Mouse (Mus musculus) heart, postnatal 36 days (tissue): Measurements from ENCODE around the gene Atp13a1. TPM values are rescaled to one million over a fixed set of nuclear protein-coding genes. Genes with fewer than 3 reads are reported as not detected.

Source experiments
- DNase-seq, 2 experiments: peaks; one replicate each; pipeline ENCODE4 v3.0.0; 2021 to 2022
- intact Hi-C: fragments of 180-260 bp; cut with DNase I; formaldehyde crosslinking; loops from one replicate; pipeline ENCODE4 v1.15.1; 2025
- total RNA-seq, 2 experiments: library from RNA; stranded (reverse); gene quantifications; 2 replicates each; pipeline ENCODE4 v1.2.3; 2021

Gene Atp13a1
- total RNA-seq, 2 experiments from 2014 or later: 14.1 to 14.4 TPM

DNA sequence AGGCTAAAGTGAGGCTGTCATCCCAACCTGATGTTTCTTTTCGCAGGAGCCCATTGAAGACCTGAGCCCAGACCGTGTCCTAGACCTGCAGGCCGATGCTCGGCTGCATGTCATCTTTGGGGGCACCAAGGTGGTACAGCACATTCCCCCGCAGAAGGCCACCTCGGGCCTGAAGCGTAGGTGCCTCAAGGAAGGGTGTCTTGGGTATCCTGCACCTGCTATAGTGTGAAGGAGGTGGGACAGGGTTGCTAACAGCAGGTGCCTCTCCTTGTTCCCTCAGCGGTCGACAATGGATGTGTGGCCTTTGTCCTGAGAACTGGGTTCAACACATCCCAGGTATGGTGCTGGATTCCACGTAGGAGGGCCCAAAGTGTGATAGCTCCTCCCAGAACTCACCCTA lies 6.7 kb downstream of the Atp13a1 start:
- intact Hi-C loops: no loop called here
- DNase-seq: peak in 1 of 2 experiments; percentile 0

DNA sequence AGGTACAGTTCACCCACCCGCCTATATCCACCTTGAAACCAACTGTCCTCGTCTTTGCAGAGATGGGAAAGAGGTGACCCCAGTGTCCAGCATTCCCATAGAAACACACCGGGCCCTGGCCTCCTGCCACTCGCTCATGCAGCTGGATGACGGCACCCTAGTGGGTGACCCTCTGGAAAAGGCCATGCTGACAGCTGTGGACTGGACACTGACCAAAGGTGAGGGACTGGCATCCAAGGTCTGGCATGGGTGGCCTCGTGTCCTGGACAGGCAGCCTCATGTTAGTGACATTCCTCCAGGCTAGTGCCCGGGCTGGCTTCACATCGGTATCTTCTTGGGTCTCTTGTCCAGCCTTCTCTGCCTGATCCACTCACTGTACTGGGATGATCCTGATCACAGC lies 8.3 kb downstream of the Atp13a1 start:
- DNase-seq: peak in 1 of 2 experiments; percentile 1
- intact Hi-C loops: no loop called here

DNA sequence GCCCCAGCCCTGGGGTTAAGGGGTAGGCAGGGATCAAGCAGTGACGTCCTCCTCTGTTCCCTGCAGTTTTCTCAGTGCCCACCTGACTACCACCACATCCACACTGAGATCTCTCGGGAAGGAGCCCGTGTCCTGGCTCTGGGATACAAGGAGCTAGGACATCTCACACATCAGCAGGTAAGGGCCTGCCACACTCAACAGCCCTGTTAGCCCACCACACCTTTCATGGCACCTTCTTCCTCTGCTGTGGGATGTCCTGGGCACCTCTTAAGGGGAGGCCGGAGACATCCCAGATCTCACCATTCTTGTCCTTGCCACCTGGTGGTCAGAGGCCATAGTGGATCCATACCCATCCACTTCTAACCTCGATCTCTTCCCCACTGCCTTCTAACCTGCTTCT lies 9.0 kb downstream of the Atp13a1 start:
- intact Hi-C loops: no loop called here
- DNase-seq: peak in 1 of 2 experiments; percentile 1

DNA sequence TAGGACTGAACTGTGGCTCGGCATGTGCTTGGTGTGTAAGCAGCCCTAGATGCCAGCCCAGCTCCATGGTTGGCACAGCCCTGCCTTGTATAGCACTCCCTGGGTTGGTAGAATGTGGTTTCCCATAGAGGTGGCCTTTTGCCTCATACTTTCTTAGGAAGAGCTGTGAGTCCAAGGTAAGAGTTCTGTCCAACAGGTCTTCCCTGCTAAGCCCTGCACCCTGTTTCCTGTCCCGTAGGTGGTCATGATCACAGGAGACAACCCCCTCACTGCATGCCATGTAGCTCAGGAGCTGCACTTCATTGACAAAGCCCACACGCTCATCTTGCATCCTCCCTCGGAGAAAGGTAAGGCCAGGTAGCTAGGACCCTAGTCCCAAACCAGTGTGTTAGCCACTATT lies 10.8 kb downstream of the Atp13a1 start:
- intact Hi-C loops: no loop called here
- peak in 1 of 2 experiments; percentile 1 for DNase-seq

DNA sequence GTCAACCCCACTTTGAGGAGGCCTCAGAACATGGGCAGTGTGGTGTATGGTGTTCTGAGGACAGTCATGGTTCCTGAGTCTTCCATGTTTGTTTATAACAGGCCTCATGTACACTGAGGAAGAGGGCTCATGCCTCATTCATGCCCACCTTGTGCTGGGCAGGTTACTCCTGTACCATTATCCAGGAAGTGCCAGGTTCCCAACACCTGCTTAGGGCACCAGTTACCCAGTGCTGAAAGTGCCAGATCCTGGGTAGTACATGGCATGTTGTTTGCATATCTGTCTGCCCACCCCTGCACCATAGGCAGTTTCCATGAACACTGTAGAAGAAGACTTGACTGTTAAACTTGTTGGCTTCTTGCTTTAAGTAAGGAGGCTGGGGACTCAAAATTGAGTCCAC lies 11.3 kb downstream of the Atp13a1 start:
- intact Hi-C loops: no loop called here
- DNase-seq: peak in 1 of 2 experiments; percentile 1

DNA sequence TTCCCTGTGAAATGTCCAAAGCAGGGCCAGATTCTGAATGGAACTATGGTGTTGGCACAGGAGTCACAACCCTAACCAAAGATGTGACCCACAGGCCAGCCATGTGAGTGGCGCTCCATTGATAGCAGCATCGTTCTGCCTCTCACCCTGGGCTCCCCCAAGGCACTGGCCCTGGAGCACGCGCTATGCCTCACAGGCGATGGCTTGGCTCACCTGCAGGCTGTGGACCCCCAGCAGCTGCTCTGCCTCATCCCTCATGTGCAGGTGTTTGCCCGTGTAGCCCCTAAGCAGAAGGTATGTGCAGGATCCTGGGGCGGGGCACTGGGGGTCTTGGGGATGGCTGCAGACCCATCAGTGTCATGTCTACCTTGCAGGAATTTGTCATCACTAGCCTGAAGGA lies 12.4 kb downstream of the Atp13a1 start:
- peak in 1 of 2 experiments; percentile 1 for DNase-seq
- intact Hi-C loops: no loop called here

DNA sequence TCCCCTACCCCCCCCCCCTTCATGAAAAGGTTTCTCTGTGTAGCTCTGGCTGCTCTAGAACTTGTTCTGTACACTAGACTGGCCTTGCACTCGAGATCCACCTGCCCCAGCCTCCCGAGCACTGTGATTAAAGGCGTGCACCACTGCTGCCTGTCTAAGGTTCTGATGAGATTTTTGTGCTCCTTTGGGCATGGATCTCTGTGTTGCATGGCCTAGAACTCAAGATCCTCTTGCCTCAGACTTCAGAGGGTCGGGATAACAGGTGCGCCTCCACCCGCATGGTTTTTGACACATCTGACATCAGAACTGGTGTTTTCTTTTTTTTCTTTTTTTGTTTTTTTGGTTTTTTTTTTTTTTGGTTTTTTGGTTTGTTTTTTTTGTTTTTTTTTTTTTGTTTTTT lies 13.6 kb downstream of the Atp13a1 start:
- intact Hi-C loops: no loop called here
- no peak for DNase-seq

DNA sequence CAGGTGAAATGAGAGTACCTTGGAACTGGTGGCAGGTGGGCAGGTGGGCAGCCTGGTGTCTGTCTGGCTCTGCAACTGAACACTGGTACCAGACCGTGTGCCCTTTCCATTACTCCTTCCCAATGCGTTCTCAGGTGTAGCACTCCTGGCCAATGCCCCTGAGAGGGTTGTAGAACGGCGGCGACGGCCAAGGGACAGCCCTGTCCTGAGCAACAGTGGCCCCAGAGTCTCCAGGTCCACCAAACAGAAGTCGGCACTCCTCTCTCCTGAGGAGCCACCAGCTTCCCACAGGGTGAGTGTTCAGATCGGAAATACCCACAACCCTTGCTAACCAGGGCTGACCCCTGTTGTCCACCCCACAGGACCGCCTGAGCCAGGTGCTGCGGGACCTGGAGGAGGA lies 14.1 kb downstream of the Atp13a1 start:
- peak in 1 of 2 experiments; percentile 1 for DNase-seq
- intact Hi-C loops: no loop called here

DNA sequence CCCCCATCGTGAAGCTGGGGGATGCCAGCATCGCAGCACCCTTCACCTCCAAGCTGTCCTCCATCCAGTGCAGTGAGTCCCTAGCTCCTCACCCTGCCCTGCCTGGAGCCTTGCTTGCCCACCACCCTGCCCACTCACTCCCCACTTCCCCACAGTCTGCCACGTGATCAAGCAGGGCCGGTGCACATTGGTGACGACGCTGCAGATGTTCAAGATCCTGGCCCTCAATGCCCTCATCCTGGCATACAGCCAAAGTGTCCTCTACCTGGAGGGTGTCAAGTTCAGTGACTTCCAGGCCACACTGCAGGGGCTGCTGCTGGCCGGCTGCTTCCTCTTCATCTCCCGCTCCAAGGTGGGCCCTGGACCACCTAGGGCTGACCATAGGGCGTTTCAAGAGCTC lies 14.5 kb downstream of the Atp13a1 start:
- intact Hi-C loops: no loop called here
- DNase-seq: peak in 1 of 2 experiments; percentile 1

DNA sequence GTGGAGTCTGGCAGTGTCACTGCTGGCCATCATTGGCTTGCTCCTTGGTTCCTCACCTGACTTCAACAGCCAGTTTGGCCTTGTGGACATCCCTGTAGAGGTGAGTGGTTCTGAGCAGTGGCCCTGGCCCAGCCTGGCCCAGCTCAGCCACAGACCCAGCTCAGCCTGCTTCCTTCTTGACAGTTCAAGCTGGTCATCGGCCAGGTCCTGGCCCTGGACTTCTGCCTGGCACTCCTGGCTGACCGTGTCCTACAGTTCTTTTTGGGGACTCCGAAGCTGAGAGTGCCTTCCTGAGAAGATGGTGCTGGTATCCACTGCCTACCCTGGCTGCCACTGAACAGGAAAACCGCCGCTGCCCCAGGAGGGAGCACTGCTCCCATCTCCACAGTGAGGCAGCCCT lies 16.3 kb downstream of the Atp13a1 start:
- no peak for DNase-seq
- intact Hi-C loops: no loop called here

DNA sequence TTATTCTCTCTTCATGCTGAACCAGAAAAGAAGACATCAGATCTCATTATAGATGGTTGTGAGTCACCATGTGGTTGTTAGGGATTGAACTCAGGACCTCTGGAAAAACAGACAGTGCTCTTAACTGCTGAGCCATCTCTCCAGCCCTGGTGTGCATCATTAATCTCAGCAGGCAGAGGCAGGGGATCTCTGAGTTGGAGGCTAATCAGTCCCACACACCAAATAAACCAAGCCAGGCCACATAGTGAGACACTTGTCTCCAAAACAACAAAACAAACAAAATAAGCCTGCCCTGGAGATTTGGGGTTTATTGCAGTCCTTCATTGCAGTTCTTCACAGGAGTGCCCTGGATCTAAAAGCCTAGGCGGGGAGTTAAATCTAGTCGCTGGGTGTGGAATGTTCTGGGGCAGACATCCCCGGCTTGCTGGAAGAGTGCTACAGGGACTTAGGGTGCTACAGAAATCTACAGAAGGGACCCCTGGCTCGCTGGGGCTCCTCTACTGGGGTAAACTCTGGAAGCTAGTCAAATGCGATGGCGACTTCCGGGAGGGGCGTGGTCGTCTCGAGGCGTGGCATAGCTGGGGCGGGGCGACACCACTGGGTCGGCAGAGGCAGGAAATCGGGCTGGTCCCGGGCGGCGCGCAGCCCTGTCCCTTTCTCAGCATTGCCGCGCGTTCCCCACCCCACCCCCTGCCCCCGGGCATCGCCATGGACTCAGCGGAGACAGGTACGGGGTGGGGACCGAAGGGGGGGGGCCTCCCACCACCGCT lies 17.3 kb downstream of the Atp13a1 start, which contains the start of gene Gmip:
Gene Gmip (plus strand): TSS at position 586 of the 770 bp plus-strand sequence.
- peak; percentile 81 to 84 for DNase-seq

DNA sequence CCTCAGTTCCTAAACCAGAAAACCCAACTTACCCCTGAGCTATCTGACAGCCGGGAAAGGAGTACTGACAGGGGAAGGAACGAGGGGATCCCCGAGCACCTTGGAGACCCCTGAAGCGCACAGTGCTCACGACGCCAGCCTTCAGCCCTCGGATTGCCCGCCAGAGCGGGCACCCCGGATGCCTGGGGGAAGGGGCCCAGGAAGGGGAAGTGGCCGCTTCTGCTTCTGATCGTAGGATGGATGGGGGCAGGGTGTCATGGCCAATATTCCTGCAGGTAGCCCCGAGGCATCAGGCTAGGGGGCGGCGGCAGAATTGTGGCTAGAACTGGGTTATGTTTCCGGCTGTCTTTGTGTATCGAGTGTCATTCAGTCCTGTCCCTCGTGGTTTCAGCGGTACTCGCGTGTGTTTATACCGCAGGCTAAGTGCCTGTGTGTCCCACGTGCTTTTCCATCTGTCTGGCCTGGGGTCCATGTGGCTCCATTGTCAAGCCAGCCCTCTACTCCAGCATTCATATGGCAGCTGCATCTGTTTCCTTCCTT lies 18.0 kb downstream of the Atp13a1 start:
- intact Hi-C loops: no loop called here
- DNase-seq: no peak

More for the DNA sequence above, 17.3 kb downstream of the Atp13a1 start, which contains the start of gene Gmip:
- intact Hi-C loops: no loop called here

DNA sequence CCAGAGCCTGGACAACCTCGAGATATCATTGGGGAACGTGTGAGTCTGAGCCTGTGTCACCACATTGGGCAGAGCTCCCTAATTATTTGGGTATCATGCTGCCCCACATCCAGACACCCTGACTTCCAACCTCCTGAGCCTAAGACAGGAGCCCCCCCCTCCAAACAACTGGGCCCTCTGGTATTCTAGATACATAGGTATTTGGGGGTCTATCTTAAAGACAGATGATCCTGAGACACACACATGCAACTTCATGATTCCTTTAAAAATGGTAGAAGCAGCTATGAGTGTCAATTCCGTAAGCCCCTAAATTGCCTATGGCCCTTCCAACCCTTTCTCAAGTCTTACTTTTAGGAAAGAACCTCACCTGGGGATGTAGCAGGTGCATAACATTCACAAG lies 18.9 kb downstream of the Atp13a1 start:
- no peak for DNase-seq
- intact Hi-C loops: no loop called here

DNA sequence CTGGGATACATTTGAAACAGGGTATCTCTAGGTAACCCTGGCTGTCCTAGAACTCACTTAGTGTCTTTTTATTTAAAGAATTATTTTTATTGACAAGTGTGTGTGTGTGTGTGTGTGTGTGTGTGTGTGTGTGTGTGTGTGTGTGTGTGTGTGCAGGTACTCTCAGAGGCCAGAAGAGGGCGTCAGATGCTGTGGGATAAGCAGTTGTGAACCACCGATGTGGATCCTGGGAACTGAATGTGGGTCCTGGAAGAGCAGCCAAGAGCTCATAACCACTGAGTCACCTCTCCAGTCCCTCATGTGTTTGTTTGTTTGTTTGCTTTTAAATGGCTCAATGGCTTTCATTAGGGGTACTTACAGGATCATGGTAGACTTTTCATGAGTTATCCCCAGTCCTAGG lies 23.9 kb downstream of the Atp13a1 start:
- intact Hi-C loops: no loop called here
- no peak for DNase-seq

DNA sequence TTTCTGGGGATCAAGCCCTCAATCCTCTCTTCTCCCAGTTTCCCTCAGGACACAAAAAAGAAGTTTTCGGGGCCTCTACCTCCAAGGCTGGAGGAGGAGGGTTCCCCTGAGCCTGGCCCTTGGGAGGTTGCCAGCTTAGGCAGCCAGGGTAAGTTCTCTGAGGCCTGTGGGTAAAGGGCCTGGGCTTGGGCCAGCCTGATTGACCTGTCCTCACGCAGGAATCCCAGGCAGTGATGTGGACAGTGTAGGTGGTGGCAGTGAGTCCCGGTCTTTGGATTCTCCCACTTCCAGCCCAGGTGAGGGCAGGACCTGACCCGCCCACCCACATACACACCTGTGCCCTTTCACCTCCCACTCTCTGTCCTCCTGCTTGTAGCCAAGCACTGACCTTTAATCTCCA lies 24.4 kb downstream of the Atp13a1 start:
- intact Hi-C loops: no loop called here
- no peak for DNase-seq

DNA sequence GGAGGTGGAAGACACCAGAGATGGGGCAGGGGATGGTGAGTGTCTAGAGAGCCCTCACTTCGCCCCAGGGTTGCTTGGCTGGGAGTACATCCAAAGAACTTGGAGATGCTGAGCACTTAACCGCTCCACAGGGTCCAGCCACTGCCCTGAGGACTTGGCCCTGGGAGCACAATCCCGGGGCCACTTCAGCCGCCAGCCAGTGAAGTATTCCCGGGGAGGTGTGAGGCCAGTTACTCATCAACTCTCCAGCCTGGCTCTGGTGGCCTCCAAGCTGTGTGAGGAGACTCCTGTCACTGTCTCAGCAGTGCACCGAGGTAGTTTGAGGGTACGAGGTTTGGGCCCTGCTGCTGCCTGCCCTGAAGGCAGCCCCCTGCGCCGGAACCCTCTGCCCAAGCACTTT lies 29.5 kb downstream of the Atp13a1 start:
- intact Hi-C loops: no loop called here
- no peak for DNase-seq

DNA sequence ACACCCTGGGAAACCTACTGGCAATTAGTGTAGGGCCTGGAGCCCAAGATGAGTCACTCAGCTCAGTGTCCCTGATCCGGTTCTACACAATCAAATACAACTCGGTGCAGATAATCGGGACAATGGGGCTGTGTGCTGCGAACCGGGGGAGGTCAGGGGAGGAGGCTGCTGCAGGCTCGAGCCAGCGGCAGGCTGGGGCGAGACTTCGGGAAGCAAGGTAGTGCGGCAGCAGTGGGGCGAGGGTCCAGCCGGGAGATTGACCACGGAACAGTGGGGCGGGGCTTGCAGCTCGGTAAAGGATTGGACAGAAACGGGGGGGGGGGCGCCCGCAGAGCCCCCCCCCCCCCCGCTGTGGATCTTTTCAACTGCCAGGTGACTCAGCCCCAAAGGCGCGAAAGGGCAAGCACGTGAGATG lies 31.0 kb downstream of the Atp13a1 start:
- intact Hi-C loops: no loop called here
- DNase-seq: no peak

DNA sequence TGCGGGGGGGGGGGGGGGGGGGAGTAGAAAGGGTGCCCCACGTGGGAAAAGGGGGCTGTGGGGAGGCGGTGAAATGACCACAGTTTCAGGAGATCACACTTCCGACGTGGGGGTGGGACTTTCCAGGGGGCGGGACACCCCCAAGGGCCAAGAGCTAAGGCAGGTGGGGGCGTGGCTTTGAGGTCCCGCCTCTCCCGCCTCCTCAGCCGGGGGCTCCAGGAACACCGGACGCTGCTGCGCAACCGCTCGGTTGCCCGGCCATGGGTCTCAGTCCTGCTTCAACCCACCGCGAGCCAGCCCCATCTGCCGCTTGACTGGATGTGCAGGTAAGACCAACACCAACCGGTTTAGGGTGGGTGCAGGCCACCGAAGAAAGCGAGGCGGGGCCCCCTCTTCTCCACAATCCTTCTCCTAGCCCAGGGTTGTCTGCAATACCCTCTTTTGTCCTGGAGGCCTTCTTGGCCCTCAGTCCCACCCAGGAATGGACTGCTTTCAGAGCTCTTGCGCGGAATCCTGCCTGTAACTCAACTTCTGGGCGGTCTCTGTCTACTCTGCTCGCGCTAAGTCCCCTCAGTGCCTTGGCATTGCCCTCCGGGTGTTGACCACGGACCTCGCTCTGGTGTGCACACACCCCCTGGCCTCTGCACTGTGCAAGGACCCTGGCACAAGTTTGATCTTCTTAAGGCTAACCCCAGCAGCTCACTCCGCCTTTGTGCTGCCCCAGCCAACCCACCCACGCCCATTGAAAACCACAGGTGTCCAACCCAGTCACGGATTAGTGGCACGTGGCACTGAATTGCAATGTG lies 31.6 kb downstream of the Atp13a1 start, which contains the start of gene Lpar2:
Gene Lpar2 (plus strand): TSS at position 44 of the 806 bp plus-strand sequence.
- peak in 1 of 2 experiments; percentile 37 for DNase-seq
- intact Hi-C loops: no loop called here

DNA sequence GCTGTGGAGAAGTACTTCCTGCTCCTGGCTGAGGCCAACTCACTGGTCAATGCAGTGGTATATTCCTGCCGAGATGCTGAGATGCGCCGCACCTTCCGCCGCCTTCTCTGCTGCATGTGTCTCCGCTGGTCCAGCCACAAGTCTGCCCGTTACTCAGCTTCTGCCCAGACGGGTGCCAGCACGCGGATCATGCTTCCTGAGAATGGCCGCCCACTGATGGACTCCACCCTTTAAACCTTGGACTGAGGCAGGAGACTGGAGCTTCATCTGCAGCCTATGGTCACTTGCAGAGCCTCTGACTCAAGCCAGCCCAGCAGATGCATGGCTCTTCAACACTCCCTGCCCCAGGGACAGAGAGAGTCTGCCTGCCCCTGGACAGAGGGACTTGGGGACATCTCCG lies 35.4 kb downstream of the Atp13a1 start:
- intact Hi-C loops: no loop called here
- DNase-seq: no peak

DNA sequence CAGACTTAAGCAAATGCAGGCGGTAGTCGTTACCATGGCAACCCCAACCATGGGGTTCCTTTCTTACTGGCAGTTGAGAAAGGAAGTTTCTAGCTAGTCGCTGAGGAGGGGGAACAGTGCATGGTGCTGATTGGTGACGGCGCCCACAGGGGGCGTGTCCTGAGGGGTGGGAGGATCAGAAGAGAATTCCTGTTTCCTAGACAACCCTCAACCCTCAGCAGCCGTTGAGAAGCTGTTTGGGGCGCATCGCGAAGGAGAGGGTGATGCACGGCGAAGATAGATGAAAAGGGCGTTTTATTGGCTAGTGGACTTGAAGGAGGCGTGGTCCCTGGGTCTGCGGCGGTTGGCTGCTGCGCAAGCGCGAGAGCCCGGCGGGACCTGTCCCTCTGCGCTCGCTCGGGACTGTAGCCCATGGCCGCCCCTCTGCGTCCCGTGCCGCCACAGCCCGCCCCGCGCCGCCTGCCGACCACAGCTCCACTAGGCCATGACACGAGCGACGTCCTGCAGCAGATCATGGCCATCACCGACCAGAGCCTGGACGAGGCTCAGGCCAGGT lies 41.4 kb downstream of the Atp13a1 start, which contains the start of gene Pbx4:
Gene Pbx4 (plus strand): TSS at position 194 of the 556 bp plus-strand sequence.
- intact Hi-C loops: no loop called here
- DNase-seq: peak; percentile 70 to 74
